Mouse (Mus musculus) kidney, postnatal 25 days (tissue): Measurements from ENCODE around the gene Coa6.

Experiments used
- DNase-seq, 2 experiments: peaks; one replicate each; pipeline ENCODE4 v3.0.0; 2021; ENCODE audit warnings: mixed read lengths in 2 of 2

Gene Coa6

DNA sequence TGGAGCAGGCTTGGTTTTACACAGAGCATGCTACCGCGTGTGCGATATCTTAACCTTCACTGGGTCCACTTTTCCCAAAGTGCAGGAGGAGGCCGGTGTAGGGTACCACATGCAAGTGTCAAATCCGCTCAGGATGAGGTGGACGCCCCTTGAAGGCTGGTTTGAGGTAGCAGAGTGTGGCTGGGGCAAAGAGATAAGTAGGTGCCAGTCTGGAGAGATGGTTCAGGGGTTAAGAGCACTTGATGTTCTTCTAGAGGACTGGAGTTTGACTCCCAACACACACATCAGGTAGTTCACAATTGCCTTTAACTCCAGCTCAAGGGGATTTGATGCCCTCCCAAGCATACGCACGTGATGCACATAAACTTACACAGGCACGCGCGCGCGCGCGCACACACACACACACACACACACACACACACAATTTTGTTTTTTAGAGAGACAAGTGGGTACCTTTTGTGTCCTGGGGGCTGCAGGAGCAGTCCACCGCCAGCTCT lies 51.5 kb downstream of the Coa6 start:
- no peak for DNase-seq

DNA sequence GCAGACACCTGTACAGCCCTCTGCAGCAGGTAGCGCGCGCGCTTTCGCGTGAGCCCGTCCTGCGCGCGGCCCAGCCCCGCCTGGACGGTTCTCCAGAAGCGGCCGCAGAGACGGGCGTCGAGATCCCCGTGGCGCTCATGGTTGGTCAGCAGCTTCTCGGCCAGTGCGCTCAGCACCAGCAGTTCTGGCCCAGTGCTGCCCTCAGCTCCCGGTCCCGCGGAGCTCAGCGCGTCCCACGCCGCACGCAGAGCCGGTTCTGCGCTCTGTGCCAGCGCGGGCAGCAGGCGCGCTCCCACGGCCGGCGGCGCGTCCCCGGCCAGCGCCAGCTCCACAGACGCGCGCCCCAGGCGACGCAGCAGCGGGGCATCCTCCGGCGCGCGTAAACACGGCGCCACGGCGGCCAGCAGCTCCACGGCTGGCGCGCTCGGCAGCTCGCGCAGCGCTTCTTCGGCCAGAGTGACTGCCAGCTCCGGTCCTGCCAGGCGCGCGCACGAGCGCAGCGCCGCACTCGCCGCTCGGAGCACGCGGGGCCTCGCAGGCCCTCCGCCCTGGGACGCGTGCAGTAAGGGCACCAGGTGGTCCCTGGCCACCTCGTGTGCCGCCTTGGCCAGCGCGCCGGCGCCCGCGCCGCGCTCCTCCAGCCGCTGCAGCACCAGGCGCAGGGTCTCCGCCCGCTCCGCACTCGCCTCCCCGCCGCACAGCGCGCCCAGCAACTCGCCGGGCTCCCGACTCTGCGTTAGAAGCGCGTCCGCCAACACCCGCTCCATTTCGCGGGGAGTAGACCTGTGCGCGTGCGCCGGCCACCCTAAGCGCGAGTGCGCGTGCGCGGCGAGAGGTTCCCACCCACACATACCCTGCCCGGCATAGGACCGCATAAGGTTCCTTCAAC lies 52.2 kb downstream of the Coa6 start, which contains the start of gene Tarbp1:
Tarbp1 (minus strand) TSS at position 767 of the 889 bp plus-strand sequence.
- DNase-seq: peak; percentile 90 to 94
